Mouse (Mus musculus): ENCODE results near the gene E030025P04Rik. TPM values are rescaled to one million over a fixed set of nuclear protein-coding genes. Genes with fewer than 3 reads are reported as not detected.

Gene E030025P04Rik
- total RNA-seq, 2 experiments from 2014 or later, result not detected

DNA sequence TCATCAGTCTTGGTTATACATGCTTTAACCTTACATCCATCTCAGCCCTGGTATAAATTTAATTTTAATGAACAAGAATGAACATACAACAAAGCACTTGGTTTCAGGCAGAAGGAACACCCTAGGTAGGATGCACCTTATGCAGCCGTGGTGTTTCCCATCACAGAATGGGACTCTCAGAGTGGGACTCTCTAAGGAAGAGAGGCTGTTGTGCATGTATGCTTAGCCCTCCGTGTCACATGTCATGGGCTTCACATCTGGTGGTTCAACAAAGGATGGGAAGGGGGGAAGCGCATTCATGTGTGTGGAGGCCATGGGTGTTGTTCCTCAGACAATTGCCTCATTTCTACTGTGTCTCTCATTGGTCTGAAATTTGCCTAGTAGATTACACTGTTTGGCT, 40.8 kb downstream of the E030025P04Rik start:
- no peak for DNase-seq (ENCODE audit: low spot score in 2 of 2)

- DNase-seq (ENCODE audit: low spot score in 2 of 2), result no peak
Observed at GRCm38 (mm10) chr11:109102646-109103045, 41.5 kb downstream of the E030025P04Rik start.

- DNase-seq (ENCODE audit: low spot score in 2 of 2), result no peak
Observed at GRCm38 (mm10) chr11:109100266-109100665, 43.9 kb downstream of the E030025P04Rik start.

GRCm38 (mm10) chr11:109091821-109092220, 52.3 kb downstream of the E030025P04Rik start:
- no peak for DNase-seq (ENCODE audit: low spot score in 2 of 2)

Other genes with a start within 250 kb of the E030025P04Rik start
- gene Axin2, start 224.0 kb downstream of the E030025P04Rik start, total RNA-seq (2021), result 10 to 100 TPM; 35.0 to 35.3 TPM
- 10 to 100 TPM; 35.8 to 56.5 TPM for gene Rgs9, start 153.8 kb upstream of the E030025P04Rik start, total RNA-seq (2021)
- gene Gna13, start 218.5 kb upstream of the E030025P04Rik start, total RNA-seq (2021), result 10 to 100 TPM; 48.2 to 49.2 TPM

All from left cerebral cortex, adult 18-20 months (tissue).